Comparison of ENCODE assay signal across 9 mouse cellular contexts in genomic region chr2:152330858-152331423, GRCm38 (mm10). TPM values are rescaled to one million over a fixed set of nuclear protein-coding genes. Genes with fewer than 3 reads are reported as not detected.
DNase-seq lines count a peak whose midpoint lies in the region; ATAC-seq and TF ChIP-seq lines count a peak whose summit lies in the region.
"Had no signal": no experiment of that assay in that cellular context is flagged by ENCODE, and none has a peak within 500 bp of the region (broad histone marks: within the 10 kb centered on the region; RNA-seq: fewer than 3 reads in every experiment).

No protein-coding gene starts in this region.

- 43% methylated on average over 7 of the region's 7 CpGs for WGBS in heart, embryonic 14.5 days
- WGBS in forebrain, postnatal 0 days = 74% methylated on average over 7 of the region's 7 CpGs
- WGBS in macrophage (ENCODE audit: missing documents) = 45% methylated on average over 7 of the region's 7 CpGs

- H3K36me3 ChIP-seq in heart, embryonic 14.5 days (ENCODE audit: control insufficient read depth, insufficient read depth, low read length) = peaks cover 45% of the 10 kb centered on the region
- H3K36me3 ChIP-seq in ES-E14 (ENCODE audit: control insufficient read depth, insufficient read depth, low read length, poor library complexity, severe bottlenecking) = peaks cover 25% of the 10 kb centered on the region
- peaks cover 27% of the 10 kb centered on the region for H3K36me3 ChIP-seq in forebrain, postnatal 0 days (ENCODE audit: insufficient read depth)
- peaks cover 28% of the 10 kb centered on the region; the same call in 1 of the 2 replicates for H3K36me3 ChIP-seq in macrophage (ENCODE audit: inconsistent target)

- no peaks in the 10 kb centered on the region for H3K9me3 ChIP-seq in heart, embryonic 14.5 days (ENCODE audit: control insufficient read depth, low read length)
- H3K9me3 ChIP-seq in ES-E14 (ENCODE audit: control insufficient read depth, insufficient read depth, low read depth, low read length) = no peaks in the 10 kb centered on the region
- H3K9me3 ChIP-seq in forebrain, postnatal 0 days (ENCODE audit: low read length) = no peaks in the 10 kb centered on the region

- H3K4me2 ChIP-seq in heart, embryonic 14.5 days (ENCODE audit: low read length) = peak overlapping the region; percentile 93
- H3K4me2 ChIP-seq in forebrain, postnatal 0 days (ENCODE audit: low read depth) = peak overlapping the region; percentile 85; the same call in 1 of the 2 replicates

- peaks cover 34% of the 10 kb centered on the region for H3K79me2 ChIP-seq in macrophage (ENCODE audit: inconsistent target)

- no peak for ATAC-seq in heart, embryonic 14.5 days (ENCODE audit: insufficient number of reproducible peaks, insufficient read depth, low FRiP score, low read depth)
- ATAC-seq in forebrain, postnatal 0 days = no peak
- ATAC-seq: Patski had no signal

- H3K27ac ChIP-seq in heart, embryonic 14.5 days (replicated peaks in 1 of 2; ENCODE audit: control insufficient read depth in 1 of 2, insufficient read depth in 1 of 2, low read depth in 2 of 2, low read length in 2 of 2) = no peak overlapping the region
- H3K27ac ChIP-seq in ES-E14 (ENCODE audit: insufficient read depth, low read depth, low read length, poor library complexity, severe bottlenecking) = no peak overlapping the region
- H3K27ac ChIP-seq in forebrain, postnatal 0 days (ENCODE audit: low read depth, low read length) = no peak overlapping the region
- H3K27ac ChIP-seq in macrophage = no peak overlapping the region

- H3K4me3 ChIP-seq in heart, embryonic 14.5 days (ENCODE audit: control insufficient read depth in 1 of 2, insufficient read depth in 1 of 2, low read depth in 1 of 2, low read length in 2 of 2) = peak overlapping the region in 1 of 2 experiments; percentile 94; a peak in 2 of 4 replicates
- peak overlapping the region; percentile 94 to 95 for H3K4me3 ChIP-seq in ES-E14 (ENCODE audit: insufficient read depth in 1 of 2, low read depth in 1 of 2, low read length in 2 of 2, poor library complexity in 1 of 2, severe bottlenecking in 1 of 2)
- H3K4me3 ChIP-seq in forebrain, postnatal 0 days (ENCODE audit: low read depth, low read length) = peak overlapping the region; percentile 74; the same call in 1 of the 2 replicates
- peak overlapping the region; percentile 86 for H3K4me3 ChIP-seq in macrophage (ENCODE audit: inconsistent target)

- H3K4me1 ChIP-seq in heart, embryonic 14.5 days (ENCODE audit: control insufficient read depth in 2 of 2, insufficient read depth in 2 of 2, low read length in 2 of 2) = peaks cover 7 to 14% of the 10 kb centered on the region in 2 experiments
- H3K4me1 ChIP-seq in ES-E14 (ENCODE audit: control insufficient read depth in 2 of 2, insufficient read depth in 2 of 2, low read length in 2 of 2, poor library complexity in 1 of 2) = peaks cover 2 to 18% of the 10 kb centered on the region in 2 experiments; a peak in 3 of 4 replicates
- H3K4me1 ChIP-seq in forebrain, postnatal 0 days (ENCODE audit: insufficient read depth) = peaks cover 11% of the 10 kb centered on the region

- no peak for TF ChIP-seq CTCF in forebrain, postnatal 0 days (IDR thresholded peaks at IDR 0.05; ENCODE audit: low read depth)

- in situ Hi-C loops in ES-E14 (cut with MboI; ENCODE audit: low sequenced_read_pairs in 2 of 2, unreplicated experiment in 2 of 2) = no loop called here

- H3K27me3 ChIP-seq in heart, embryonic 14.5 days (ENCODE audit: control insufficient read depth, insufficient read depth, low read length) = no peaks in the 10 kb centered on the region
- H3K27me3 ChIP-seq in forebrain, postnatal 0 days (ENCODE audit: insufficient read depth, low read length) = no peaks in the 10 kb centered on the region
- H3K27me3 ChIP-seq: Patski had no signal

- no peak for DNase-seq in heart, adult 9 months (ENCODE audit: low spot score in 2 of 2)
- DNase-seq in ES-E14 (ENCODE audit: low read depth, low spot score) (no peak), MN1 (ENCODE audit: low spot score) (no peak)
- DNase-seq in forebrain, postnatal 0 days = no peak
- no peak for DNase-seq in gastrocnemius, postnatal 10 days
- no peak for DNase-seq in kidney, postnatal 25 days

- peak overlapping the region; percentile 91 for H3K9ac ChIP-seq in heart, embryonic 14.5 days (ENCODE audit: low read length)
- H3K9ac ChIP-seq in ES-E14 (ENCODE audit: insufficient read depth, low read depth, low read length, poor library complexity, severe bottlenecking) = peak overlapping the region; percentile 96; the same call in 1 of the 2 replicates
- H3K9ac ChIP-seq in forebrain, postnatal 0 days = peak overlapping the region; percentile 94; the same call in 1 of the 2 replicates

TF ChIP-seq in ES-E14, 5 proteins besides CTCF, POLR2A, EP300 and RAD21:
- no peak for TF ChIP-seq MAFK (IDR thresholded peaks at IDR 0.05; ENCODE audit: insufficient read depth, low read depth, low read length)
- TF ChIP-seq ZNF384 (IDR thresholded peaks at IDR 0.05; ENCODE audit: low read depth, low read length) = no peak

RNA-seq across cellular contexts. Expression of gene Rbck1, which starts 1.5 kb away (rescaled TPM):
- 63.0 and 63.1 TPM in 2 replicates for polyA plus RNA-seq in heart, embryonic 14.5 days (2014; fragmentation: Nextera tagmentation; extraction: Ambion mirVana)
- 69.9 and 113 TPM in 2 replicates for total RNA-seq in ES-E14 (2012; rRNA removed)
- 105 and 108 TPM in 2 replicates for total RNA-seq in forebrain, postnatal 0 days (2014; rRNA removed)
- polyA plus RNA-seq in forebrain, postnatal 0 days (2015; fragmentation: Nextera tagmentation; extraction: Ambion mirVana) = 88.9 and 90.7 TPM in 2 replicates
- total RNA-seq in macrophage (2018; cell fraction: chromatin; rRNA removed) = 100 to 1,000 TPM in 21 of 26 experiments, 10 to 100 TPM in 5; 64.7 to 291 (median 163) TPM
- total RNA-seq in macrophage (2018; cell fraction: cytosol; rRNA removed) = 10 to 100 TPM; 36.8 to 73.4 (median 51.9) TPM
- total RNA-seq in macrophage (2018; cell fraction: nucleus; rRNA removed) = 100 to 1,000 TPM in 18 of 26 experiments, 10 to 100 TPM in 8; 45.1 to 171 (median 124) TPM
- 29.7 to 57.1 TPM (median 51.6 TPM) in 3 replicates for polyA plus RNA-seq in macrophage (2018)
- 10 to 100 TPM; 40.7 to 48.6 TPM for total RNA-seq in gastrocnemius, postnatal 10 days (2021)

RNA-seq across cellular contexts. Expression of gene Trib3, which starts 12.9 kb away (rescaled TPM):
- polyA plus RNA-seq in heart, embryonic 14.5 days (2014; fragmentation: Nextera tagmentation; extraction: Ambion mirVana) = 1.8 and 1.9 TPM in 2 replicates
- 18.5 and 29.2 TPM in 2 replicates for total RNA-seq in ES-E14 (2012; rRNA removed)
- 2.0 and 2.2 TPM in 2 replicates for total RNA-seq in forebrain, postnatal 0 days (2014; rRNA removed)
- polyA plus RNA-seq in forebrain, postnatal 0 days (2015; fragmentation: Nextera tagmentation; extraction: Ambion mirVana) = 1.3 and 1.4 TPM in 2 replicates
- total RNA-seq in macrophage (2018; cell fraction: chromatin; rRNA removed) = 10 to 100 TPM in 12 of 26 experiments, 1 to 10 TPM in 9, under 1 TPM in 5; 0.34 to 35.3 (median 3.5) TPM
- 10 to 100 TPM in 13 of 26 experiments, 1 to 10 TPM in 13; 1.1 to 47.3 (median 6.8) TPM for total RNA-seq in macrophage (2018; cell fraction: cytosol; rRNA removed)
- 10 to 100 TPM in 13 of 26 experiments, 1 to 10 TPM in 11, under 1 TPM in 2; 0.85 to 61.4 (median 9.8) TPM for total RNA-seq in macrophage (2018; cell fraction: nucleus; rRNA removed)
- 0.29 to 1.5 TPM (median 0.45 TPM) in 3 replicates for polyA plus RNA-seq in macrophage (2018)
- total RNA-seq in gastrocnemius, postnatal 10 days (2021) = 1 to 10 TPM; 1.3 to 1.5 TPM

RNA-seq across cellular contexts. Expression of gene Tbc1d20, which starts 37.3 kb away (rescaled TPM):
- polyA plus RNA-seq in heart, embryonic 14.5 days (2014; fragmentation: Nextera tagmentation; extraction: Ambion mirVana) = 31.6 and 32.2 TPM in 2 replicates
- 18.7 and 20.2 TPM in 2 replicates for total RNA-seq in ES-E14 (2012; rRNA removed)
- 40.2 and 51.8 TPM in 2 replicates for total RNA-seq in forebrain, postnatal 0 days (2014; rRNA removed)
- 24.4 and 27.2 TPM in 2 replicates for polyA plus RNA-seq in forebrain, postnatal 0 days (2015; fragmentation: Nextera tagmentation; extraction: Ambion mirVana)
- 10 to 100 TPM; 33.6 to 70.4 (median 55.6) TPM for total RNA-seq in macrophage (2018; cell fraction: chromatin; rRNA removed)
- 10 to 100 TPM; 61.6 to 91.3 (median 73.7) TPM for total RNA-seq in macrophage (2018; cell fraction: cytosol; rRNA removed)
- 10 to 100 TPM; 41.4 to 93.4 (median 73.9) TPM for total RNA-seq in macrophage (2018; cell fraction: nucleus; rRNA removed)
- 59.0 to 70.5 TPM (median 69.3 TPM) in 3 replicates for polyA plus RNA-seq in macrophage (2018)
- total RNA-seq in gastrocnemius, postnatal 10 days (2021) = 10 to 100 TPM; 36.9 to 41.9 TPM

RNA-seq across cellular contexts. Expression of gene Nrsn2, which starts 45.5 kb away (rescaled TPM):
- 2.2 and 3.8 TPM in 2 replicates for polyA plus RNA-seq in heart, embryonic 14.5 days (2014; fragmentation: Nextera tagmentation; extraction: Ambion mirVana)
- 2.1 and 3.3 TPM in 2 replicates for total RNA-seq in ES-E14 (2012; rRNA removed)
- 30.9 and 43.7 TPM in 2 replicates for total RNA-seq in forebrain, postnatal 0 days (2014; rRNA removed)
- 32.0 and 52.1 TPM in 2 replicates for polyA plus RNA-seq in forebrain, postnatal 0 days (2015; fragmentation: Nextera tagmentation; extraction: Ambion mirVana)
- not detected for total RNA-seq in macrophage (2018; cell fraction: chromatin; rRNA removed)
- total RNA-seq in macrophage (2018; cell fraction: cytosol; rRNA removed) = not detected
- not detected for total RNA-seq in macrophage (2018; cell fraction: nucleus; rRNA removed)
- polyA plus RNA-seq in macrophage (2018) = not detected in 3 replicates
- total RNA-seq in gastrocnemius, postnatal 10 days (2021) = under 1 TPM in 1 of 2 experiments, not detected in 1; 0.18 TPM
- polyA plus RNA-seq: Patski had no signal
